Mouse (Mus musculus) heart, embryonic 15.5 days (tissue): Measurements from ENCODE around the gene Ces1g. TPM values are rescaled to one million over a fixed set of nuclear protein-coding genes. Genes with fewer than 3 reads are reported as not detected.

Experiments
- ATAC-seq: fragments of 200-750 bp; cut with Nextera tagmentation; replicated peaks from 2 replicates; pipeline ENCODE4 v1.8.0; 2017; ENCODE audit warnings: low read depth, moderate TSS enrichment; ENCODE audit not compliant: insufficient number of reproducible peaks, insufficient read depth, low FRiP score
- H3K27ac ChIP-seq: fragments of 300-500 bp; sonication (generic); 2 replicates; pipeline ENCODE4 v1.5.1; 2015; ENCODE audit warnings: mild to moderate bottlenecking, inconsistent platforms
- H3K27me3 ChIP-seq: fragments of 300-500 bp; sonication (generic); 2 replicates; pipeline ENCODE4 v1.6.1; 2015; ENCODE audit warnings: inconsistent platforms
- H3K36me3 ChIP-seq: fragments of 300-500 bp; sonication (generic); 2 replicates; pipeline ENCODE4 v1.6.1; 2015; ENCODE audit warnings: mild to moderate bottlenecking, inconsistent platforms
- H3K4me1 ChIP-seq: fragments of 300-500 bp; sonication (generic); replicated peaks from 2 replicates; pipeline ENCODE4 v1.6.1; 2015; ENCODE audit warnings: inconsistent platforms
- H3K4me2 ChIP-seq: fragments of 300-500 bp; sonication (generic); 2 replicates; pipeline ENCODE4 v1.6.1; 2015; ENCODE audit warnings: inconsistent platforms, mild to moderate bottlenecking, moderate library complexity
- H3K4me3 ChIP-seq: fragments of 300-500 bp; sonication (generic); 2 replicates; pipeline ENCODE4 v1.5.1; 2015; ENCODE audit warnings: mild to moderate bottlenecking, inconsistent platforms
- H3K9ac ChIP-seq: fragments of 300-500 bp; sonication (generic); 2 replicates; pipeline ENCODE4 v1.6.1; 2015; ENCODE audit warnings: mild to moderate bottlenecking, inconsistent platforms
- H3K9me3 ChIP-seq: fragments of 300-500 bp; sonication (generic); replicated peaks from 2 replicates; pipeline ENCODE4 v1.6.1; 2016; ENCODE audit warnings: inconsistent platforms
- WGBS: fragments of 180-500 bp; shearing (Covaris S2); methylation state at CpG from one replicate; pipeline ENCODE4 v1.1.7; 2015; ENCODE audit warnings: mixed read lengths; 5-methylcytosine and 5-hydroxymethylcytosine counted together
- polyA plus RNA-seq: library from polyadenylated mRNA; unstranded; fragments of >200 nt; fragmentation: Nextera tagmentation; extraction: Ambion mirVana; gene quantifications from 2 replicates; pipeline ENCODE4 v1.2.1, GENCODE M21; 2015

Ces1g gene
- 0.05 TPM in 1 of 2 replicates, not detected in the other for polyA plus RNA-seq

DNA sequence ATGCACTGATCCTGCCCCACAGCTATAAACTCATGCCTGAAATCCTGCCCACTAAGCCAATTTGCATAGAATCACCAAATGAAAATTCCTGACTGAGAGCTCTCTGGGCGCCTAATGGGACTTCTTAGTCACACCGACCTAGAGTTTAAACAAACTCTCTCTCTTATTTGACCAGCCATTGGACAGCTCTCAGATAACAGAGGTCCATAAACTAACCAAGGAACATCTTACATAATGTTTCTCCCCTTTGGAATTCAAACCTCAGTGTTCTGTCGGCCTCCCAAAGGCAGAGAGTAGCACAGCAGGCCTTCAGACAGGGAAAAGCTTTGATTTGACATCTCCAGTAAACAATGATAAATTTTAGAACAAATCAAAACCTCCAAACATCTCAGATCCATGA lies at the start of gene Ces1g:
Gene Ces1g (minus strand): TSS at position 102 of the 400 bp plus-strand sequence.
- Histone ChIP-seq H3K4me2 (no peak within 1 kb of the TSS), H3K36me3 (no peaks in the 10 kb centered on the region), H3K4me3 (no peak within 1 kb of the TSS), H3K9me3 (no peaks in the 10 kb centered on the region), H3K9ac (no peak within 1 kb of the TSS), H3K27me3 (no peaks in the 10 kb centered on the region), H3K27ac (no peak within 1 kb of the TSS), H3K4me1 (no peaks in the 10 kb centered on the region)
- WGBS: 47% methylated on average over 3 of the region's 3 CpGs
- no peak for ATAC-seq

DNA sequence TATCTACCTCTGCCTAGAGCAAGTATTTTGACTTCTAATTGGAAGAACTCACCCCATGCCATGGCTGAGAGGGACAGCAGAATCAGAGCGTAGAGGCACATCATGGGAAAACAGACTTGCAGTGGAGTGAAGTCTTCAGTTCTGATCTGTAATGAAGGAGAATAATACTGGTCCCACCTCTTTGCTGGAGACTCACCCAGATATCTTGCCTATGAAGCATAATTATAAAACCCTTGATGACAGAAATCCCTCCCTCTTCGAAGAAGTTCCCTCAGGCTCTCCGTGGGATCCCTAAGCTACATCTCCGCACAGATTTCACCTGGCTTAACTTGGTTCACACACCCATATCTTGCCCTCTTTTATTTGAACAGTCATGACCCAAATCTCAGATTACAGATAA lies 42.5 kb upstream of the Ces1g start, which contains the start of gene Ces1h:
Gene Ces1h (minus strand): TSS at position 101 of the 400 bp plus-strand sequence.
- no peaks in the 10 kb centered on the region for H3K9me3 ChIP-seq
- whole genome bisulfite sequencing: 84% methylated on average over 4 of the region's 4 CpGs
- ATAC-seq: no peak
- no peak within 1 kb of the TSS for H3K4me2 ChIP-seq
- H3K27me3 ChIP-seq: no peaks in the 10 kb centered on the region
- H3K4me1 ChIP-seq: no peaks in the 10 kb centered on the region
- H3K36me3 ChIP-seq: no peaks in the 10 kb centered on the region
- no peak within 1 kb of the TSS for H3K9ac ChIP-seq
- H3K27ac ChIP-seq: no peak within 1 kb of the TSS
- no peak within 1 kb of the TSS for H3K4me3 ChIP-seq

DNA sequence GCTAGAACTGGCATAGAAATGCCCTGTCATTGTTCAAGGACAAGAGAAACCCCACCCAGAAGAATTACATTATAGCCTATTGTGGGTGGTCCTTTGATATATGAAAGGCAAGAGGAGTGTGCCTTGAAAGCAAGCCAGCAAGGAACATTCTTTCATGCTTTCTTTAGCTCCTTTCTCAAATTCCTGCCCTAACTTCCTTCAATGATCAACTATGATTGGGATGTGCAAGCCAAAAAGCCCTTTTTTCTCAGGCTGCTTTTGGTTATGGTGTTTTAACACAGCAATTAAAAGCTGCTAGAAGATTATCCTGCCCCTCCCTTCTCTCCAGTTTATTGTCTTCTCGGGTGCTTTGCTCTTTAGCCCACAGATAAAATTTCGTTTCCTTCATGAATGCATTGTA lies 32.4 kb upstream of the Ces1g start:
- 39% methylated on average over 2 of the region's 2 CpGs for WGBS
- no peak for ATAC-seq
- no peak overlapping the region for H3K27ac ChIP-seq
- H3K4me2 ChIP-seq: no peak overlapping the region
- no peaks in the 10 kb centered on the region for H3K36me3 ChIP-seq
- H3K4me1 ChIP-seq: no peaks in the 10 kb centered on the region
- H3K9me3 ChIP-seq: no peaks in the 10 kb centered on the region
- no peak overlapping the region for H3K9ac ChIP-seq
- no peaks in the 10 kb centered on the region for H3K27me3 ChIP-seq
- no peak overlapping the region for H3K4me3 ChIP-seq

DNA sequence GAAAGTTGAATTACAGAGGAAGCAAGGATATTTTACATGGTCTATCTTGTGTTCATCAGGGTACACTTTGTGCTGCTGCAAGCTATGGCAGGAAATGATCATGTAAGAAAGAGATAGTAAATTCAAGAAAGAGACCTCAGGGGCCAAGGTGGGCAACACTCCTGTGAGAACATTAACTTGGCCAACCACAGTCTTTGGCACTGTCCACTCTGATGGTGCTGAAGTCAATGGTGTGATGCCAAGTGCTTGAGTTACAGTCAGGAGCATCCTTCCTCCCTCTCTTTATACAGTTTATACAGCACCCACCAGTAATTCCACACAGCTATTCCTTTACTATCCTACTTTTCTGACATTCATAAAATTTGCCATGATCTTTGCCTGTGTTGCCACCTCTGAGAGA lies 23.0 kb upstream of the Ces1g start:
- Histone ChIP-seq H3K9ac (no peak overlapping the region), H3K4me1 (no peaks in the 10 kb centered on the region), H3K27ac (no peak overlapping the region), H3K4me2 (no peak overlapping the region), H3K9me3 (no peaks in the 10 kb centered on the region), H3K36me3 (no peaks in the 10 kb centered on the region), H3K27me3 (no peaks in the 10 kb centered on the region), H3K4me3 (no peak overlapping the region)
- no peak for ATAC-seq

DNA sequence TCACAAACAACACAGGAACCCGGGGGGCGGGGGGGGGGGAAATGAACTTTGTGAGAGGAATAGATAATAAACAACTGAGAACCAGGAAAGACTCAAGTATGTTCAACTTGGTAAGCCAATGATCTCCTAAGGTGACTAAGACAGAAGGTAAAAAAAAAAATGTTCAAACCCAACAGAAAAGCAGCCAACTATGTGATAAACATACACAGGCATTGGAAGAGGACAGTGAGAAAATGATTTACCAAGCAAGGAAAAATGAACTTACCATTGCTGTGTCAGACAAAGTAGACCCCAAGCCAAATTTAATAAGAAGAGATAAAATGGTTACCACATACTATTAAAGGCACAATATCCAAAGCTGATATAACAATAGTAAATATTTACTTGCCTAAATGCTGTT lies 2.4 kb upstream of the Ces1g start:
- Histone ChIP-seq H3K4me2 (no peak overlapping the region), H3K27ac (no peak overlapping the region), H3K9ac (no peak overlapping the region), H3K27me3 (no peaks in the 10 kb centered on the region), H3K4me3 (no peak overlapping the region), H3K9me3 (no peaks in the 10 kb centered on the region), H3K36me3 (no peaks in the 10 kb centered on the region), H3K4me1 (no peaks in the 10 kb centered on the region)
- ATAC-seq: no peak
- WGBS: 63% methylated on average over 2 of the region's 2 CpGs

DNA sequence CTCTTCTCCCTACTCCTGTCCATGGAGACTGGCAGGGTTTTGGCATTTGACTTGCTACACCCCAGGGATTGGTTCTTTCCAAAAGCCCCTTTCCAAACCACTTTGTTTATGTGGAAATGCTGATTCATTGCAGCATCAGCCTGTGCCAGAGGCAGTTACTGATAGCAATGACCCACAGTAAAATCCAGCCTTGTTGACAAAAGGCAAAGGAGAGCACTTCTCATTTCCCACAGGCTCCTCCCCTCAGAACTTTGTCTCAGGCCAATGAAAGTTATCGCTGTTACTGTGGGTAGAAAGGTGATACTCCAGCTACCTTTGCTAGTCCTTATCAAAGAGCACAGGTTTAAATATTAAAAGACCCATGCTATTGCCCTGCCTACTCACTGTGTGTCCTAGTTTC lies 4.4 kb downstream of the Ces1g start:
- ATAC-seq: no peak
- WGBS: 63% methylated on average over 1 of the region's 1 CpGs
- Histone ChIP-seq H3K9me3 (no peaks in the 10 kb centered on the region), H3K4me2 (no peak overlapping the region), H3K27me3 (no peaks in the 10 kb centered on the region), H3K4me3 (no peak overlapping the region), H3K9ac (no peak overlapping the region), H3K27ac (no peak overlapping the region), H3K36me3 (no peaks in the 10 kb centered on the region), H3K4me1 (no peaks in the 10 kb centered on the region)

DNA sequence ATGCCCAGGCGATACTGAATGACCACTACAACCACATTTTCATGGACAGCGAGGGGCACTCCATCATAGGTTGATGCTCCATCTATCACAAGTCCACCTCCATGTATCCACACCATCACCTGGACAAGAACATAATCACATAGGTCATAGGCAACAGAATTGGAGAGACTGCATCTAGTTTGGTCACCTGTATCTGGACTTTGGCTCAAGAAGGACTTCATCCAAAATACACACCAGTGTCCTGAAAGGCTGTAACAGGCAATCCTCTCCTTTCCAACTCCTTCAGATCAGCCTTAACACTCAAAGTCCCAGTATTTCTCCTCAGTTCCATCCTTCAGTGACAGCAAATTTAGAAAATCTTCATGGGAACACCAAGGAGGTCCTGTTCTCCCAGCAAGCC lies 6.0 kb downstream of the Ces1g start:
- H3K27me3 ChIP-seq: no peaks in the 10 kb centered on the region
- H3K4me3 ChIP-seq: no peak overlapping the region
- no peaks in the 10 kb centered on the region for H3K4me1 ChIP-seq
- H3K36me3 ChIP-seq: no peaks in the 10 kb centered on the region
- no peaks in the 10 kb centered on the region for H3K9me3 ChIP-seq
- H3K27ac ChIP-seq: no peak overlapping the region
- no peak overlapping the region for H3K9ac ChIP-seq
- no peak overlapping the region for H3K4me2 ChIP-seq
- ATAC-seq: no peak
- WGBS: 83% methylated on average over 2 of the region's 2 CpGs

DNA sequence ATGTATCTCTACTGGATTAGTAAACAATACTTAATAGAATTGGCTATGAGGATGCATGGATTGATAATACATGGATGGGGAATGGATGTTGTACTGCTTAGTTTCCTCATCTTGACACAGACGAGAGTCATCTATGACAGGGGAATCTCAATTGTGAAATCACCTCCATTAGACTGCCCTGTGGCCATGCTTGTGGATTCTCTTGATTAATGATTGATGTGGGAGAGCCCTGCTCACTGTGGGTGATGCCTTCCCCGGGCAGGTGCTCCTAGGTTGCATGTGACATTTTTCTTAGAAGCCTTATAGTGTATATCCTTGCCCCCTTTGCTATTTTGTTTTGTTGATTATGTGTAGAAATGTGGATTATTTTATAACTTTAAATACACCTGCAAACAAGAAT lies 12.0 kb downstream of the Ces1g start:
- H3K9ac ChIP-seq: no peak overlapping the region
- no peaks in the 10 kb centered on the region for H3K4me1 ChIP-seq
- H3K4me3 ChIP-seq: no peak overlapping the region
- no peaks in the 10 kb centered on the region for H3K9me3 ChIP-seq
- ATAC-seq: no peak
- no peaks in the 10 kb centered on the region for H3K36me3 ChIP-seq
- 66% methylated on average over 2 of the region's 2 CpGs for WGBS
- H3K4me2 ChIP-seq: no peak overlapping the region
- no peak overlapping the region for H3K27ac ChIP-seq
- H3K27me3 ChIP-seq: no peaks in the 10 kb centered on the region

DNA sequence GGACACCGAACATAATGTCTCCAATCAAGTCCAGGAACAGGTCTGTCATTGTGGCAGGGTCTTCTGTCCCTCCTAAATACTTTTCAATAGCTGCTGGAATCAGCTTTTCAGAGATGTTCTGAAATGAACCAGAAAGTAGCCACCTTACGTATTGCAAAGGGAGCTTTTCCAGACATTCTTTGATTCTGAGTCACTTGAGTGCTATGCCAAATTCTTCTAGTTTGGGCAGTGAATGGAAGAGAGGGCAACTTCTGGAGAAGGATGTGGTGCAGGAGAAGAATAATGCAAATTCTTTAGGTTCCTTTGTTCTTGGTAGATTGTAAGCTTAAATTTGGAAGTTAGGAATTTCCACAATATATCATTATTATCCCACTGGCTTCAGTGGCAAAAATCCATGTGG lies 20.1 kb downstream of the Ces1g start:
- Histone ChIP-seq H3K27ac (no peak overlapping the region), H3K9ac (no peak overlapping the region), H3K9me3 (no peaks in the 10 kb centered on the region), H3K36me3 (no peaks in the 10 kb centered on the region), H3K4me1 (no peaks in the 10 kb centered on the region), H3K27me3 (no peaks in the 10 kb centered on the region), H3K4me3 (no peak overlapping the region), H3K4me2 (no peak overlapping the region)
- ATAC-seq: no peak
- WGBS: 70% methylated on average over 2 of the region's 2 CpGs

DNA sequence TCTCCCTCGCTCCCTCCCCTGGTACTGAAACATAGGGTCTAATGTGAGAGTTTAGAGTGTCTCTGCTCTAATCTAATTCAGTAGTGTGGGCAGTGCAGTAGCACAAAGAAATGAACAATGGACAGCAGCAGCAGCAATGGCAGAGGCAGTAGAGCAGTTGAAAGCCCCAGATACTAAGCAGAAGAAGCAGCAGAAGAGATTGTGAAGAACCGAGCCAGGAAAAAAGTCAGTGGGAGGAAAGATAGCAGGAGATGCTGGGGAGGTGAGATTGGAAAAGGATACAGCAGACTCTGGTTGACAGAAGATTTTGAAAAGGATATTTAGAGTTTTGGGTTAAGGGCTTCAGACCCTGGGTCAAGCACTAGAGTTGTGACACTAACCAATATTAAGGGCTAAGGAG lies 21.6 kb downstream of the Ces1g start:
- Histone ChIP-seq H3K9me3 (no peaks in the 10 kb centered on the region), H3K4me2 (no peak overlapping the region), H3K27ac (no peak overlapping the region), H3K27me3 (no peaks in the 10 kb centered on the region), H3K4me1 (no peaks in the 10 kb centered on the region), H3K4me3 (no peak overlapping the region), H3K9ac (no peak overlapping the region), H3K36me3 (no peaks in the 10 kb centered on the region)
- 68% methylated on average over 2 of the region's 2 CpGs for WGBS
- no peak for ATAC-seq

DNA sequence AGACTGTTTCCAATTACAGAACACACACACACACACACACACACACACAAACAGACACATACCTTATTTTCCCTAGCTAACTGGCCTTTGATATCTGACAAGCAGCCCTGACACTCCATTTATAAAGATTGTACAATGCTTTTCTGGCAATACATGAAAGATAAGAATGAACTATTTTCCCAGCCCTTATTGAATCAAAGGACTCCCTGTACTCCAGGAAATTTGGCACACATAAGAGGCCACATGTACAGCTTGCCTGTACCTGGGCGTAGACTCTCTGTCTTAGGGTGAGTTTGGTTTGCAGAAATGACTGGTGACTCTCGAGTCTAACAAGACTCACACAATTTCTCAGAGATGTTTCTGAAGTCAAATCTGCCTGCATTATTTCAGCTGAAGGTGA lies 53.2 kb downstream of the Ces1g start:
- no peaks in the 10 kb centered on the region for H3K9me3 ChIP-seq
- H3K9ac ChIP-seq: no peak overlapping the region
- ATAC-seq: no peak
- H3K27me3 ChIP-seq: no peaks in the 10 kb centered on the region
- WGBS: 62% methylated on average over 2 of the region's 2 CpGs
- H3K4me3 ChIP-seq: no peak overlapping the region
- H3K27ac ChIP-seq: no peak overlapping the region
- H3K4me1 ChIP-seq: no peaks in the 10 kb centered on the region
- no peak overlapping the region for H3K4me2 ChIP-seq
- H3K36me3 ChIP-seq: no peaks in the 10 kb centered on the region

DNA sequence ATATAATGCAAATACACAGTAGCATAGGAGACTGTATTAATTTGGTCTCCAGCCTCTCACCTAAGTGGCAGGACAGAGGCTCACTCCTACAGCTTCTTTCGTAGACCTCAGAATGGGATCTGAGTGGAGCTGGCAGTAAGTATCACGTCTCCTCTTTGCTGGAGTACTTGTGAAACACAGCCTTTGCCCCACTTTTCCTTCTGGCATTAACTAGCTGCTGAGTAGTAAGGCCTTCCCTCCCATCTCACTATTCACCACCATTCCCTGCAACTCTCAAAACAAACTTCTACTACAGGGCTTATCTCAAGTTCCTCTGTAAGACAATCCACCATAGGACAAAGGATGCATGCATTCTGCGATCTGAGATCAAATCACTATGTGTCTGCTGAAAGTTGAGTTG lies 54.8 kb downstream of the Ces1g start:
- Histone ChIP-seq H3K36me3 (no peaks in the 10 kb centered on the region), H3K4me3 (no peak overlapping the region), H3K9ac (no peak overlapping the region), H3K27ac (no peak overlapping the region), H3K9me3 (no peaks in the 10 kb centered on the region), H3K4me2 (no peak overlapping the region), H3K27me3 (no peaks in the 10 kb centered on the region), H3K4me1 (no peaks in the 10 kb centered on the region)
- WGBS: 66% methylated on average over 3 of the region's 3 CpGs
- ATAC-seq: no peak
